Mouse (Mus musculus) myocyte (in vitro differentiated cells): ENCODE measurements around the gene Scd1.

Experiments
- CEBPB ChIP-seq: IDR thresholded peaks from 2 replicates; pipeline ENCODE4 v1.6.1; 2011; ENCODE audit warnings: mild to moderate bottlenecking, moderate library complexity; ENCODE audit not compliant: poor library complexity, insufficient read depth, severe bottlenecking
- E2F4 ChIP-seq: IDR thresholded peaks from one replicate; pipeline ENCODE4 v1.6.1; 2011; ENCODE audit warnings: mild to moderate bottlenecking, control low read depth, moderate library complexity; ENCODE audit not compliant: insufficient read depth
- MAX ChIP-seq: IDR thresholded peaks from one replicate; pipeline ENCODE4 v1.6.1; 2011; ENCODE audit warnings: low read depth, mild to moderate bottlenecking, control low read depth
- MYOD1 ChIP-seq, 3 experiments: IDR thresholded peaks; one replicate each; pipeline ENCODE4 v1.6.1; 2011; ENCODE audit warnings: control low read depth in 2 of 3, low read depth in 2 of 3, mild to moderate bottlenecking in 2 of 3, moderate library complexity in 1 of 3; ENCODE audit not compliant: insufficient read length in 2 of 3, control insufficient read depth in 1 of 3
- MYOG ChIP-seq, 3 experiments: IDR thresholded peaks; one replicate each; pipeline ENCODE4 v1.6.1; 2011; ENCODE audit warnings: control low read depth in 2 of 3, low read depth in 2 of 3, mild to moderate bottlenecking in 2 of 3; ENCODE audit not compliant: insufficient read length in 2 of 3, control insufficient read depth in 1 of 3, insufficient read depth in 1 of 3
- POLR2A ChIP-seq: IDR thresholded peaks from one replicate; pipeline ENCODE4 v1.6.1; 2011; ENCODE audit warnings: low read depth, mild to moderate bottlenecking, control low read depth, moderate library complexity; ENCODE audit not compliant: insufficient read length
- POLR2AphosphoS2 ChIP-seq: IDR thresholded peaks from one replicate; pipeline ENCODE4 v1.6.1; 2011; ENCODE audit warnings: low read depth, control low read depth; ENCODE audit not compliant: insufficient read length
- SRF ChIP-seq: IDR thresholded peaks from one replicate; pipeline ENCODE4 v1.6.1; 2011; ENCODE audit warnings: low read depth; ENCODE audit not compliant: control insufficient read depth, insufficient read length
- TCF12 ChIP-seq: IDR thresholded peaks from one replicate; pipeline ENCODE4 v1.6.1; 2011; ENCODE audit warnings: mild to moderate bottlenecking, control low read depth; ENCODE audit not compliant: poor library complexity, insufficient read depth, severe bottlenecking
- USF1 ChIP-seq: IDR thresholded peaks from one replicate; pipeline ENCODE4 v1.6.1; 2011; ENCODE audit warnings: low read depth, mild to moderate bottlenecking, control low read depth, moderate library complexity

- TF ChIP-seq POLR2AphosphoS2: no peak
- TF ChIP-seq TCF12: peak; percentile 85
- no peak for TF ChIP-seq POLR2A
- peak; percentile 35 to 86 (median 67) for TF ChIP-seq MYOG (IDR thresholded peaks at IDR 0.05; ENCODE audit: control insufficient read depth in 1 of 3, insufficient read depth in 1 of 3, insufficient read length in 2 of 3, low read depth in 2 of 3)
- no peak for TF ChIP-seq USF1
- TF ChIP-seq E2F4: no peak
- TF ChIP-seq SRF: no peak
- TF ChIP-seq MAX: no peak
- TF ChIP-seq CEBPB: peak; percentile 45; the same call in 1 of the 2 replicates
- TF ChIP-seq MYOD1 (IDR thresholded peaks at IDR 0.05; ENCODE audit: control insufficient read depth in 1 of 3, insufficient read length in 2 of 3, low read depth in 2 of 3): peak in 2 of 3 experiments; percentile 89 to 96
Measured at GRCm38 (mm10) chr19:44377629-44378375, 29.9 kb downstream of the Scd1 start.
